Mouse (Mus musculus): Measurements from ENCODE around the gene Cnnm3. TPM values are rescaled to one million over a fixed set of nuclear protein-coding genes. Genes with fewer than 3 reads are reported as not detected.

Cnnm3 gene
- polyA plus RNA-seq, 1 experiment from 2014 or later: 6.8 TPM

GRCm38 (mm10) chr1:36475480-36476110, 36.1 kb upstream of the Cnnm3 start:
- Histone ChIP-seq H3K27ac (no peak overlapping the region), H3K4me3 (replicated peaks; ENCODE audit: low read length) (no peak overlapping the region)

GRCm38 (mm10) chr1:36476426-36476825, 35.2 kb upstream of the Cnnm3 start:
- DNase-seq (ENCODE audit: low spot score) (no peak), ATAC-seq (ENCODE audit: low FRiP score) (no peak)
- H3K9ac ChIP-seq: no peak overlapping the region
- H3K4me1 ChIP-seq (replicated peaks; ENCODE audit: control insufficient read depth, insufficient read depth, low read length): peaks cover 50% of the 10 kb centered on the region
- H3K9me3 ChIP-seq (ENCODE audit: control insufficient read depth, low read length): no peaks in the 10 kb centered on the region
- 0 out of 2 replicates have a peak overlapping the region, but pooled peaks have one; percentile 73 for H3K4me2 ChIP-seq (replicated peaks)
- no peaks in the 10 kb centered on the region for H3K27me3 ChIP-seq (ENCODE audit: control insufficient read depth, insufficient read depth, low read length)
- 92% methylated on average over 7 of the region's 7 CpGs for WGBS
- no peaks in the 10 kb centered on the region for H3K36me3 ChIP-seq (replicated peaks; ENCODE audit: control insufficient read depth, insufficient read depth)
- H3K27ac ChIP-seq: no peak overlapping the region
- no peak overlapping the region for H3K4me3 ChIP-seq (replicated peaks; ENCODE audit: low read length)

More at GRCm38 (mm10) chr1:36475480-36476110, 36.1 kb upstream of the Cnnm3 start:
- ATAC-seq (ENCODE audit: low FRiP score): no peak
- Histone ChIP-seq H3K9ac (peak overlapping the region; percentile 28; the same call in 1 of the 2 replicates), H3K4me2 (replicated peaks) (peak overlapping the region; percentile 73), H3K27me3 (ENCODE audit: control insufficient read depth, insufficient read depth, low read length) (no peaks in the 10 kb centered on the region), H3K9me3 (ENCODE audit: control insufficient read depth, low read length) (no peaks in the 10 kb centered on the region), H3K36me3 (replicated peaks; ENCODE audit: control insufficient read depth, insufficient read depth) (no peaks in the 10 kb centered on the region), H3K4me1 (replicated peaks; ENCODE audit: control insufficient read depth, insufficient read depth, low read length) (peaks cover 50% of the 10 kb centered on the region)
- DNase-seq (ENCODE audit: low spot score): no peak
- 49% methylated on average over 8 of the region's 8 CpGs for WGBS

DNA sequence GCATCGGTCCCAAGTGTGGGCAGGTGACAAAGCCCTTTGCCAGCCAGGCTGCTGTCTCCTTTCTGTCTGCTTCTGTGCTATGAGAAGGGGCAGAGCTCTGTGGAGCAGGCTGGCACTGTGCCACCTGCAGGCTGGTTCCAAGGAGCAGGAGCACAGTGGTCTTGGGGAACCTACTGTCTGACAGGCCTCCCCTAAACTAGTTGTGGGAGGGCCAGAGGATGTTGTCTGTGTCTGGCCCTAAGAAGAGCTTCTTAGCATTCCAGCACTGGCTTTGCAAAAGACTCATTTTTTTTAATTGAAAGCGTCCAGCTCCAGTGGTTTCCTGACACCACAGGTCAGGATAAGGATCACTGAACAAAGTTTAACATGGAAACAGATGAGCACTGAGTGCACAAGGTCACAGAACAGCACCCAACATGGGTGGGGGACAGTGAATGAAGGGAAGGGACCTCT, 33.3 kb upstream of the Cnnm3 start:
- no peaks in the 10 kb centered on the region for H3K9me3 ChIP-seq (ENCODE audit: control insufficient read depth, low read length)
- DNase-seq (ENCODE audit: low spot score) (no peak), ATAC-seq (ENCODE audit: low FRiP score) (no peak)
- H3K4me3 ChIP-seq (replicated peaks; ENCODE audit: low read length): no peak overlapping the region
- no peak overlapping the region for H3K9ac ChIP-seq
- no peak overlapping the region for H3K4me2 ChIP-seq (replicated peaks)
- H3K4me1 ChIP-seq (replicated peaks; ENCODE audit: control insufficient read depth, insufficient read depth, low read length): peaks cover 34% of the 10 kb centered on the region
- H3K27me3 ChIP-seq (ENCODE audit: control insufficient read depth, insufficient read depth, low read length): no peaks in the 10 kb centered on the region
- 46% methylated on average over 2 of the region's 2 CpGs for WGBS
- H3K36me3 ChIP-seq (replicated peaks; ENCODE audit: control insufficient read depth, insufficient read depth): no peaks in the 10 kb centered on the region
- no peak overlapping the region for H3K27ac ChIP-seq

- Histone ChIP-seq H3K9me3 (ENCODE audit: control insufficient read depth, low read length) (no peaks in the 10 kb centered on the region), H3K27me3 (ENCODE audit: control insufficient read depth, insufficient read depth, low read length) (no peaks in the 10 kb centered on the region)
- WGBS: 87% methylated on average over 12 of the region's 12 CpGs
Observed at GRCm38 (mm10) chr1:36479903-36480899, 31.5 kb upstream of the Cnnm3 start.

GRCm38 (mm10) chr1:36483825-36484224, 27.8 kb upstream of the Cnnm3 start:
- no peak overlapping the region for H3K27ac ChIP-seq

More at GRCm38 (mm10) chr1:36479903-36480899, 31.5 kb upstream of the Cnnm3 start:
- no peak overlapping the region for H3K9ac ChIP-seq
- no peak overlapping the region for H3K4me2 ChIP-seq (replicated peaks)
- H3K4me1 ChIP-seq (replicated peaks; ENCODE audit: control insufficient read depth, insufficient read depth, low read length): peaks cover 15% of the 10 kb centered on the region
- DNase-seq (ENCODE audit: low spot score) (no peak), ATAC-seq (ENCODE audit: low FRiP score) (no peak)
- no peak overlapping the region for H3K4me3 ChIP-seq (replicated peaks; ENCODE audit: low read length)
- no peak overlapping the region for H3K27ac ChIP-seq
- H3K36me3 ChIP-seq (replicated peaks; ENCODE audit: control insufficient read depth, insufficient read depth): no peaks in the 10 kb centered on the region

DNA sequence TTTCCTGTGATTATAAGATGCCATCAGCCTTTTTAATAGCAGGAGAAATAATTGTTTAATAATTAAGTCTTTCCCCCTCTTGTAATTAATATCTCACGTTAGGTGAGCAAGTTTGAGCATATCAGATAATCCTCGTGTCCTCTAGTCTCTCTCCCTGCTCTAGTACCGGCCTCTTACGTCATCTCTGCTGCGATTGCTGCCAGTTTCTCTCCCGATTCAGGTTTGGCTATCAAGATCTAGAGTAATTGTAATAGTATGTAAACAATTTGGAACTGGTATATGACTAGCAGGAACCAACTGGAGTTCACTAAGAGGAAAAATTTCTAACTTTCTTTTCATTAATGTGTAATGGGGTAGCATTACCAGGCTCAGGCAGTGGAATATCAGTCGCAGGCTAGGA, 26.6 kb upstream of the Cnnm3 start:
- Histone ChIP-seq H3K4me2 (replicated peaks) (no peak overlapping the region), H3K9ac (no peak overlapping the region), H3K27ac (no peak overlapping the region), H3K4me1 (replicated peaks; ENCODE audit: control insufficient read depth, insufficient read depth, low read length) (no peaks in the 10 kb centered on the region), H3K9me3 (ENCODE audit: control insufficient read depth, low read length) (no peaks in the 10 kb centered on the region), H3K4me3 (replicated peaks; ENCODE audit: low read length) (no peak overlapping the region), H3K27me3 (ENCODE audit: control insufficient read depth, insufficient read depth, low read length) (no peaks in the 10 kb centered on the region), H3K36me3 (replicated peaks; ENCODE audit: control insufficient read depth, insufficient read depth) (no peaks in the 10 kb centered on the region)
- no peak for DNase-seq (ENCODE audit: low spot score)
- no peak for ATAC-seq (ENCODE audit: low FRiP score)
- WGBS: 77% methylated on average over 7 of the region's 7 CpGs

More at GRCm38 (mm10) chr1:36483825-36484224, 27.8 kb upstream of the Cnnm3 start:
- no peaks in the 10 kb centered on the region for H3K9me3 ChIP-seq (ENCODE audit: control insufficient read depth, low read length)
- 72% methylated on average over 4 of the region's 4 CpGs for WGBS
- H3K4me2 ChIP-seq (replicated peaks): no peak overlapping the region
- H3K9ac ChIP-seq: no peak overlapping the region
- H3K27me3 ChIP-seq (ENCODE audit: control insufficient read depth, insufficient read depth, low read length): no peaks in the 10 kb centered on the region
- ATAC-seq (ENCODE audit: low FRiP score) (no peak), DNase-seq (ENCODE audit: low spot score) (no peak)
- no peaks in the 10 kb centered on the region for H3K36me3 ChIP-seq (replicated peaks; ENCODE audit: control insufficient read depth, insufficient read depth)
- H3K4me1 ChIP-seq (replicated peaks; ENCODE audit: control insufficient read depth, insufficient read depth, low read length): no peaks in the 10 kb centered on the region
- H3K4me3 ChIP-seq (replicated peaks; ENCODE audit: low read length): no peak overlapping the region

- no peak overlapping the region for H3K4me3 ChIP-seq (replicated peaks; ENCODE audit: low read length)
- 46% methylated on average over 9 of the region's 9 CpGs for WGBS
- H3K27me3 ChIP-seq (ENCODE audit: control insufficient read depth, insufficient read depth, low read length): no peaks in the 10 kb centered on the region
- H3K9ac ChIP-seq: no peak overlapping the region
- H3K4me1 ChIP-seq (replicated peaks; ENCODE audit: control insufficient read depth, insufficient read depth, low read length): no peaks in the 10 kb centered on the region
- no peaks in the 10 kb centered on the region for H3K36me3 ChIP-seq (replicated peaks; ENCODE audit: control insufficient read depth, insufficient read depth)
- DNase-seq (ENCODE audit: low spot score) (no peak), ATAC-seq (ENCODE audit: low FRiP score) (no peak)
- H3K9me3 ChIP-seq (ENCODE audit: control insufficient read depth, low read length): no peaks in the 10 kb centered on the region
- no peak overlapping the region for H3K27ac ChIP-seq
- no peak overlapping the region for H3K4me2 ChIP-seq (replicated peaks)
Observed at GRCm38 (mm10) chr1:36487111-36487510, 24.6 kb upstream of the Cnnm3 start.

DNA sequence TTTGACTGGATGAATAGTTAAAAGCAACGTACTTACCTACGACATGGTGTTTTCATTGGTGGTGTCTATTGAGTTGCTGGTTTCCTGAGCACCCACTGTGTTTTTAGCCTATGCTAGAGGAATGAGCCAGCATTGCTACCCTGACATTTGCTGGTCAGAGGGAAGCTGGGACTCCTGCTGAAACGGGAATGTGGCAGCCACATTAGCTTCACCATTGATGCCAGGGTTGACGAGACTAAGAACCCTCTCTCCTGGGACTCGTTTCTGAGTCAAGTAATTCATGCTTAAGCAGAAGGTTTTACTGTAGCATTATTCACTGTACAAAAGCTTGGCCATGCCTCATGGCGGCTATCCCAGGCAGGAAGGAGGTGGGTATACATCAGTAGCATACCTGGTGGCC, 22.0 kb upstream of the Cnnm3 start:
- Histone ChIP-seq H3K9me3 (ENCODE audit: control insufficient read depth, low read length) (no peaks in the 10 kb centered on the region), H3K27ac (no peak overlapping the region), H3K36me3 (replicated peaks; ENCODE audit: control insufficient read depth, insufficient read depth) (no peaks in the 10 kb centered on the region), H3K4me3 (replicated peaks; ENCODE audit: low read length) (no peak overlapping the region), H3K27me3 (ENCODE audit: control insufficient read depth, insufficient read depth, low read length) (no peaks in the 10 kb centered on the region), H3K4me1 (replicated peaks; ENCODE audit: control insufficient read depth, insufficient read depth, low read length) (no peaks in the 10 kb centered on the region), H3K9ac (no peak overlapping the region), H3K4me2 (replicated peaks) (no peak overlapping the region)
- 60% methylated on average over 6 of the region's 6 CpGs for WGBS
- DNase-seq (ENCODE audit: low spot score) (no peak), ATAC-seq (ENCODE audit: low FRiP score) (no peak)

DNA sequence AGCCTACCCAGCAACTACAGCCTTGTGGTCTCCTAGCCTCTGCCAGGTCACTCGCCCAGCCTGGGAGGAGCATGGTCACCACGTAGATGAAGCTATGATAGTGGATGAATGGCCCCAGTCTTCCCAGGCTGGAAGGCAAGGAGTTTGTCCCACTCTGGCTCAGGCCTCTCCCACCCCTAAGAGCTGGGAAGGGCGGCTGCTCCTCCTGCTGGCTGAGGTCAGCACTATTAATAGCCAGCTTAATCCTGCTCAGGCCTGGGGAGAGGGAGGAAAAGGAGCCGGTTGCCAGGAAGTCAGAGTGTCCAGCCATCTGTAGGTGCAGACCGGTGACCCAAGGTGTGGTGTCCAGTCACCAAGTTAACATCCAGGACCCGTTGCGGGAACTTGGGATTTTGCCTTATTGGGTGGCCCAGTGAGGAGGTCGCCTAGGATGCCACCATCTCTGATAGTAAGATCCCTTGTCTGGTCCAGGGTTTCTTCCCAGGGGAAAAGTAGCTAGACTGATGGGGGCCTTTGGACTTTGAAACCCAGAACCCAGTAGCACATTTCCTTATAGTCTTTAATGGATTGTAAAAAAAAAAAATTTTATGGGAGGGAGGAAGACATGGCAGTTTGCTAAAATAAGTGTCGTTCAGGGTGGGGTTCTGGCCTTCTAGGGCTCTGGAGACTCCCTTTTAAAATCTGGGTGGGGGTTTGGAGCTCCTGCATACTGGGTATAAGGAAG, 19.1 kb upstream of the Cnnm3 start:
- Histone ChIP-seq H3K9ac (no peak overlapping the region), H3K4me1 (replicated peaks; ENCODE audit: control insufficient read depth, insufficient read depth, low read length) (no peaks in the 10 kb centered on the region), H3K27me3 (ENCODE audit: control insufficient read depth, insufficient read depth, low read length) (no peaks in the 10 kb centered on the region), H3K9me3 (ENCODE audit: control insufficient read depth, low read length) (no peaks in the 10 kb centered on the region), H3K36me3 (replicated peaks; ENCODE audit: control insufficient read depth, insufficient read depth) (no peaks in the 10 kb centered on the region), H3K4me2 (replicated peaks) (no peak overlapping the region), H3K4me3 (replicated peaks; ENCODE audit: low read length) (no peak overlapping the region), H3K27ac (no peak overlapping the region)
- 54% methylated on average over 9 of the region's 9 CpGs for WGBS
- ATAC-seq (ENCODE audit: low FRiP score) (peak; percentile 73; the same call in 1 of the 2 replicates), DNase-seq (ENCODE audit: low spot score) (no peak)

Measured in hindbrain, embryonic 14.5 days (tissue).